In genomic region chr10:80296824-80297223, GRCm38 (mm10) we compare ENCODE assay signal across 10 mouse cellular contexts. TPM values are rescaled to one million over a fixed set of nuclear protein-coding genes. Genes with fewer than 3 reads are reported as not detected.
DNase-seq lines count a peak whose midpoint lies in the region; ATAC-seq and TF ChIP-seq lines count a peak whose summit lies in the region.
"Had no signal": no experiment of that assay in that cellular context is flagged by ENCODE, and none has a peak within 500 bp of the region (broad histone marks: within the 10 kb centered on the region; RNA-seq: fewer than 3 reads in every experiment).

No protein-coding gene starts in this region.

- 74% methylated on average over 5 of the region's 5 CpGs for WGBS in stomach, embryonic 14.5 days
- WGBS in stomach, postnatal 0 days: 84% methylated on average over 5 of the region's 5 CpGs
- 75% methylated on average over 5 of the region's 5 CpGs for WGBS in midbrain, embryonic 10.5 days

- H3K27me3 ChIP-seq in stomach, embryonic 14.5 days (ENCODE audit: control insufficient read depth, insufficient read depth, low read length): peaks cover 33% of the 10 kb centered on the region
- H3K27me3 ChIP-seq in stomach, postnatal 0 days (ENCODE audit: control insufficient read depth, insufficient read depth, low read length): no peaks in the 10 kb centered on the region; the same call in 1 of the 2 replicates
- peaks cover 52% of the 10 kb centered on the region for H3K27me3 ChIP-seq in midbrain, embryonic 10.5 days (ENCODE audit: low read depth, poor library complexity, severe bottlenecking)

- no peak for TF ChIP-seq EP300 in stomach, postnatal 0 days (optimal IDR thresholded peaks at IDR 0.05)

- H3K4me2 ChIP-seq in stomach, embryonic 14.5 days (replicated peaks; ENCODE audit: low read depth, low read length): 0 out of 2 replicates have a peak overlapping the region, but pooled peaks have one; percentile 52
- no peak overlapping the region for H3K4me2 ChIP-seq in stomach, postnatal 0 days (replicated peaks; ENCODE audit: low read depth)

- no peak for TF ChIP-seq CTCF in stomach, postnatal 0 days (IDR thresholded peaks at IDR 0.05; ENCODE audit: low read depth)
- no peak for TF ChIP-seq CTCF in gastrocnemius, adult 2 months (IDR thresholded peaks at IDR 0.05)

- intact Hi-C loops in gastrocnemius, adult 2 months (cut with DNase I): no loop called here

- ATAC-seq in stomach, embryonic 14.5 days (ENCODE audit: insufficient number of reproducible peaks, insufficient read depth, low FRiP score, low read depth): no peak
- ATAC-seq in stomach, postnatal 0 days (ENCODE audit: low FRiP score, low TSS enrichment): no peak
- no peak for ATAC-seq in monocyte, adult 5-6 weeks (replicated peaks; ENCODE audit: insufficient number of reproducible peaks, low FRiP score, low TSS enrichment, poor library complexity, severe bottlenecking)

- H3K36me3 ChIP-seq in stomach, embryonic 14.5 days (ENCODE audit: control insufficient read depth, insufficient read depth, low read length): peaks cover 13% of the 10 kb centered on the region
- peaks cover 8% of the 10 kb centered on the region for H3K36me3 ChIP-seq in stomach, postnatal 0 days (ENCODE audit: control insufficient read depth, insufficient read depth, low read length)
- peaks cover 25% of the 10 kb centered on the region for H3K36me3 ChIP-seq in midbrain, embryonic 10.5 days

- H3K27ac ChIP-seq in stomach, embryonic 14.5 days (ENCODE audit: low read length): no peak overlapping the region
- H3K27ac ChIP-seq in stomach, postnatal 0 days (replicated peaks): no peak overlapping the region
- H3K27ac ChIP-seq in midbrain, embryonic 10.5 days (replicated peaks): peak overlapping the region; percentile 97
- H3K27ac ChIP-seq in gastrocnemius, adult 2 months: no peak overlapping the region

- no peaks in the 10 kb centered on the region for H3K9me3 ChIP-seq in stomach, embryonic 14.5 days (ENCODE audit: control insufficient read depth, low read depth, low read length)
- no peaks in the 10 kb centered on the region for H3K9me3 ChIP-seq in stomach, postnatal 0 days (ENCODE audit: control insufficient read depth, low read length)
- H3K9me3 ChIP-seq in midbrain, embryonic 10.5 days (replicated peaks): no peaks in the 10 kb centered on the region

- H3K4me3 ChIP-seq in stomach, embryonic 14.5 days (ENCODE audit: low read depth, low read length): no peak overlapping the region
- H3K4me3 ChIP-seq in stomach, postnatal 0 days (ENCODE audit: low read depth, low read length): no peak overlapping the region
- H3K4me3 ChIP-seq in midbrain, embryonic 10.5 days: peak overlapping the region; percentile 95
- H3K4me3 ChIP-seq in gastrocnemius, adult 2 months: no peak overlapping the region

- H3K4me1 ChIP-seq in stomach, embryonic 14.5 days (ENCODE audit: control insufficient read depth, insufficient read depth, low read length): peaks cover 13% of the 10 kb centered on the region; the same call in 1 of the 2 replicates
- H3K4me1 ChIP-seq in stomach, postnatal 0 days (replicated peaks; ENCODE audit: control insufficient read depth, insufficient read depth): no peaks in the 10 kb centered on the region
- peaks cover 93% of the 10 kb centered on the region for H3K4me1 ChIP-seq in midbrain, embryonic 10.5 days

- DNase-seq in cerebellum, adult 9-11 months: peak; percentile 76
- no peak for DNase-seq in cerebellum, adult 11 months
- DNase-seq in stomach, postnatal 0 days (ENCODE audit: low spot score): no peak
- DNase-seq in midbrain, embryonic 10.5 days (ENCODE audit: low spot score): no peak
- DNase-seq in ovary, postnatal 10 days (ENCODE audit: low spot score): no peak
- DNase-seq in gastrocnemius, adult 2 months: no peak
- DNase-seq: lung, embryonic 14.5 days had no signal

- H3K9ac ChIP-seq in stomach, embryonic 14.5 days (replicated peaks; ENCODE audit: low read depth, low read length): no peak overlapping the region
- no peak overlapping the region for H3K9ac ChIP-seq in stomach, postnatal 0 days (ENCODE audit: low read length)
- H3K9ac ChIP-seq: lung, embryonic 14.5 days had no signal

RNA-seq across cellular contexts. Expression of gene Apc2, which starts 1.0 kb away (rescaled TPM):
- polyA plus RNA-seq in stomach, embryonic 14.5 days (2014; fragmentation: Nextera tagmentation; extraction: Ambion mirVana): 8.1 and 8.7 TPM in 2 replicates
- 1.2 and 1.3 TPM in 2 replicates for polyA plus RNA-seq in stomach, postnatal 0 days (2015; fragmentation: Nextera tagmentation; extraction: Ambion mirVana)
- 28.3 and 61.6 TPM in 2 replicates for polyA plus RNA-seq in midbrain, embryonic 10.5 days (2016; fragmentation: Nextera tagmentation; extraction: Ambion mirVana)
- 2.3 TPM in 1 of 3 replicates, not detected in the others for total RNA-seq in monocyte, adult 5-6 weeks (2017)
- under 1 TPM; 0.20 to 0.77 TPM for total RNA-seq in gastrocnemius, adult 2 months (2021)

RNA-seq across cellular contexts. Expression of gene Rps15, which starts 4.6 kb away (rescaled TPM):
- polyA plus RNA-seq in stomach, embryonic 14.5 days (2014; fragmentation: Nextera tagmentation; extraction: Ambion mirVana): 1,120 and 1,227 TPM in 2 replicates
- polyA plus RNA-seq in stomach, postnatal 0 days (2015; fragmentation: Nextera tagmentation; extraction: Ambion mirVana): 766 and 821 TPM in 2 replicates
- 889 and 1,053 TPM in 2 replicates for polyA plus RNA-seq in midbrain, embryonic 10.5 days (2016; fragmentation: Nextera tagmentation; extraction: Ambion mirVana)
- total RNA-seq in monocyte, adult 5-6 weeks (2017): 1,267 to 1,604 TPM (median 1,393 TPM) in 3 replicates
- total RNA-seq in gastrocnemius, adult 2 months (2021): 100 to 1,000 TPM; 634 to 773 TPM

RNA-seq across cellular contexts. Expression of gene 2310011J03Rik, which starts 23.5 kb away (rescaled TPM):
- 39.6 and 43.0 TPM in 2 replicates for polyA plus RNA-seq in stomach, embryonic 14.5 days (2014; fragmentation: Nextera tagmentation; extraction: Ambion mirVana)
- polyA plus RNA-seq in stomach, postnatal 0 days (2015; fragmentation: Nextera tagmentation; extraction: Ambion mirVana): 50.3 and 51.2 TPM in 2 replicates
- 57.3 TPM in 2 replicates for polyA plus RNA-seq in midbrain, embryonic 10.5 days (2016; fragmentation: Nextera tagmentation; extraction: Ambion mirVana)
- 23.5 to 28.1 TPM (median 27.6 TPM) in 3 replicates for total RNA-seq in monocyte, adult 5-6 weeks (2017)
- 1 to 10 TPM; 5.7 to 8.1 TPM for total RNA-seq in gastrocnemius, adult 2 months (2021)

RNA-seq across cellular contexts. Expression of gene Pcsk4, which starts 32.5 kb away (rescaled TPM):
- 4.5 and 5.6 TPM in 2 replicates for polyA plus RNA-seq in stomach, embryonic 14.5 days (2014; fragmentation: Nextera tagmentation; extraction: Ambion mirVana)
- polyA plus RNA-seq in stomach, postnatal 0 days (2015; fragmentation: Nextera tagmentation; extraction: Ambion mirVana): 2.2 and 2.3 TPM in 2 replicates
- 3.3 and 4.2 TPM in 2 replicates for polyA plus RNA-seq in midbrain, embryonic 10.5 days (2016; fragmentation: Nextera tagmentation; extraction: Ambion mirVana)
- 0.57 TPM in 1 of 3 replicates, not detected in the others for total RNA-seq in monocyte, adult 5-6 weeks (2017)
- 1 to 10 TPM in 1 of 2 experiments, under 1 TPM in 1; 0.84 to 1.0 TPM for total RNA-seq in gastrocnemius, adult 2 months (2021)
- total RNA-seq: neutrophil, adult 5-6 weeks had no signal

RNA-seq across cellular contexts. Expression of gene Reep6, which starts 32.9 kb away (rescaled TPM):
- polyA plus RNA-seq in stomach, embryonic 14.5 days (2014; fragmentation: Nextera tagmentation; extraction: Ambion mirVana): 18.0 and 18.5 TPM in 2 replicates
- polyA plus RNA-seq in stomach, postnatal 0 days (2015; fragmentation: Nextera tagmentation; extraction: Ambion mirVana): 13.5 and 17.6 TPM in 2 replicates
- 9.1 and 11.5 TPM in 2 replicates for polyA plus RNA-seq in midbrain, embryonic 10.5 days (2016; fragmentation: Nextera tagmentation; extraction: Ambion mirVana)
- not detected in 3 replicates for total RNA-seq in monocyte, adult 5-6 weeks (2017)
- total RNA-seq in gastrocnemius, adult 2 months (2021): 1 to 10 TPM; 1.5 to 2.5 TPM
- total RNA-seq: neutrophil, adult 5-6 weeks had no signal
